Mouse (Mus musculus) splenic B cell, adult 2 months (primary cell): ENCODE measurements at regions not wholly inside any gene's neighbourhood (a gene's known extent, or its start where the extent isn't known, plus 50 kb on each side); places are given as distances from the start of the nearest gene placed in this dataset.
"Not testable (repeated sequence)": the region's sequence is repeated elsewhere in the genome, so short reads cannot be mapped to it uniquely, and the experiment has no call there.

ENCODE experiments used
- DNase-seq: peaks from one replicate; pipeline ENCODE4 v3.0.0-alpha.2; 2011; ENCODE audit warnings: low read depth, low spot score
- H3K27me3 ChIP-seq: 2 replicates; pipeline ENCODE4 v1.6.1; 2012; ENCODE audit warnings: mild to moderate bottlenecking, low read length, moderate library complexity, mixed read lengths; ENCODE audit not compliant: control insufficient read depth, poor library complexity, insufficient read depth, severe bottlenecking
- H3K36me3 ChIP-seq: 2 replicates; pipeline ENCODE4 v1.6.1; 2012; ENCODE audit warnings: mild to moderate bottlenecking, low read length, moderate library complexity, mixed read lengths; ENCODE audit not compliant: control insufficient read depth, poor library complexity, insufficient read depth, severe bottlenecking

DNA sequence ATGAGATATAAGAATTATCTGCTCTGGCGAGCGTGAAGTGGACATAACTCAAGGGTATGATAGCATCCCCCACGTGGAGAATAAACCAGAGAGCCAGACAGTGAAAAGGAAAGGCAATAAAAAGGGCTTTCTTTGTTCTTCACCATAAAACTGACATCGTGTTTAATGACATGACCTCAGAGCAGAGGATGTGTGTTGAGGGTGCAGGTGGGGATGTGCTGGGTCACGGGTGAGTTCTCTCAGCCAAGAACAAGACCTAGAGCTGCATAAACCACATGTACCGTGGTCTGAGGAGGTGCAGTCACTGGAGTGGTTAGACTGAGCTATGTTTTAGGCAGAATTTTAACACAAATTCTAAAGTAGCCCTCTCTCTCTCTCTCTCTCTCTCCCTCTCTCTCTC, 247.9 kb downstream of the Glrx3 start:
- DNase-seq: peak; percentile 3

DNA sequence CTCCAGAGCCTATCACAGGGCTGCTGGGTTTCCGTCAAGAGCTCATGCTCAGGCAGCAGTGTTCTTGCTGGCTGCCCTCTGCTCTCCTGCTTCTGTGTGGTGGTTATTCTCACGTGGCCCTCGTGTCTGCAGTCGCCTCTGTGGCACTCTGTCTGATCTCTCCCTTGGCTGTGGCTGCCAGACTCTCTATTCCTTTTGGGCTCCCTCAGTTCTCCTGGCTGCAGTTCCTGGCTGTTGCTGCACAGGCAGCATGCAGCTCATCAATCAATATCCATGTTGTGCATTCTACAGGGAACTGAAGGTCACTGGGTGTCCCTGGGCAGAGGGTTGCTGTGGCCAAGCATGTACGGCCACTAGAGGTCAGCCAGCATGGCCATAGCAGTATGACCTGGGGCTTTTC, 259.4 kb downstream of the Glrx3 start:
- no peak for DNase-seq
- Histone ChIP-seq H3K36me3 (no peaks in the 10 kb centered on the region), H3K27me3 (no peaks in the 10 kb centered on the region)

More for the DNA sequence above, 247.9 kb downstream of the Glrx3 start:
- no peaks in the 10 kb centered on the region for H3K36me3 ChIP-seq
- H3K27me3 ChIP-seq: no peaks in the 10 kb centered on the region

- not testable (repeated sequence) for H3K27me3 ChIP-seq, H3K36me3 ChIP-seq, DNase-seq
These were observed 261.1 kb downstream of the Glrx3 start for GRCm38 (mm10) chr7:137698501-137698900.

DNA sequence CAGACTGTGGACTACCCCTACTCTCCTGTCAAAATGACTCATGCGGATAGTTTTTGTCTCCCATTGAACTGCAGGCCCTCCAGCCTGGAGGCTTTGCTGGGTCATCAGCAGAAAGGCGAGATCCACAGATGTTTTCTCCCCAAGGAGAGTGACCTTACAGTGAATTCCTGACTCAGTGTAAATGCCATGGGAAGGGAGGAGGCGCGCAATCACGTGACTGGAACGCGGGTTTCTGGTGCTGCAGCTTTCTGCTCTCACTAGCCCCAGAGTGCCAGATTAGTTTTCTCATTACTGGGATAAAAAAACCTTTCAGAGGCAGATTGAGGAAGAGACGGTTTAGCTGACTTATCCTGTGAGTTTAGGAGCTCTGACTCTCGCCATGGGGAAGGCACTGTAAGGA, 275.4 kb downstream of the Glrx3 start:
- Histone ChIP-seq H3K27me3 (no peaks in the 10 kb centered on the region), H3K36me3 (no peaks in the 10 kb centered on the region)

GRCm38 (mm10) chr7:137713856-137714255, 276.4 kb downstream of the Glrx3 start:
- H3K36me3 ChIP-seq: no peaks in the 10 kb centered on the region
- no peak for DNase-seq
- no peaks in the 10 kb centered on the region for H3K27me3 ChIP-seq

More for the DNA sequence above, 275.4 kb downstream of the Glrx3 start:
- no peak for DNase-seq

GRCm38 (mm10) chr7:137714318-137714962, 277.0 kb downstream of the Glrx3 start:
- H3K36me3 ChIP-seq: no peaks in the 10 kb centered on the region
- DNase-seq: no peak
- H3K27me3 ChIP-seq: no peaks in the 10 kb centered on the region

- DNase-seq: no peak
- no peaks in the 10 kb centered on the region for H3K36me3 ChIP-seq
These were observed 277.9 kb downstream of the Glrx3 start for GRCm38 (mm10) chr7:137715126-137715900.

DNA sequence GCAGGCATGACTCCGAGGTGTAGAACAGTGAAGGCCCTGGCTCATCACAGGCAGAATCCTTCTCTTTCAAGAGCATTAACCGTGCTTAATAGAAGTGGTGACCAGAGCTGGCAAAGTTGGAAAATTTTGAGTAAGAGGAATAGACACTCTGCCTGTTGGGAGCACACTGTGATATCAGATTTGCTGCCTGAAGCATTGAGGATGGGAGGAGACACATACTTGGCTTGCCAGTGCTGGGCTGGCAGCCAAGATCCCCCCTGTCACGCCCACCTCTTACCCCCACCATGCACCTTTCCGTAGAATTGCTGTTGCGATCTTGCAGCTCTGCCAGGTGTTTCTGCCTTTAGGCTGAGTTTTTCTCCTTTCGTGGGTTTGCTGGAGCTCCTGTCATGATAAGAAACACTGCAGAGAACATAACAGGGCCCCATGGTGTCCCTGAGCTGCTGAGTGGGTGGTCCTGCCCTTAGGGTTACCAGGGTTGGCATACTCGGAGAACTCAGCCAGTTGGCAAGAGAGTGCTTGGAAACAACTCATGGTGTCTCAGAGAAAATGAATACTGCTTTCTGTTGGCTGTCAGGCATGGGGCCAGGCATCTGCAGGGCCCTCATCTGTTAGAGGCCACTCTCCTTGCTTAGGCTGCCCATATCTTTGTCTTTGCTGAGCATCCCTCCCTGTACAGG, 286.1 kb downstream of the Glrx3 start:
- Histone ChIP-seq H3K27me3 (no peaks in the 10 kb centered on the region), H3K36me3 (no peaks in the 10 kb centered on the region)
- no peak for DNase-seq

More at GRCm38 (mm10) chr7:137715126-137715900, 277.9 kb downstream of the Glrx3 start:
- H3K27me3 ChIP-seq: no peaks in the 10 kb centered on the region

DNA sequence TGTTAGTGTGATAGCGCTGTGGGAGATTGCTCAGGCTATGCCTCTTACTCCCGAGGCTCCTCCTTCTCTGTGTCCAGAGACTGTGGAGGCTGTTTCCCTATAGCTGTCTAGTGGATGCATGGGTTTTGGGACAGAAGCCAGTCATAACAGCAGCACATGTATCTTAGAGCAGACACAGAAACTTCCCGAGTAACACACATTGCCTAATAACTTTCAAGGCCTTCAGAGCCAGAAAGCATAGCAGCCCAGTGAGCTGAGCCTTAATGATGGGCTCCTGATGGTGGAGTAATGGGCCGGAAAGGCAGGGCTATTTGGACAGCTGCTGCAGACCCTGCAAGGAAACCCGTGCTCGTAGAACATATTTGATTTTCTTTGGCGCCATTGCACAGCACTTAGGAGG, 288.6 kb downstream of the Glrx3 start:
- no peak for DNase-seq
- Histone ChIP-seq H3K27me3 (no peaks in the 10 kb centered on the region; the same call in 1 of the 2 replicates), H3K36me3 (no peaks in the 10 kb centered on the region)

- no peak for DNase-seq
- no peaks in the 10 kb centered on the region for H3K36me3 ChIP-seq
- no peaks in the 10 kb centered on the region for H3K27me3 ChIP-seq
These were observed 298.6 kb downstream of the Glrx3 start for GRCm38 (mm10) chr7:137735873-137736527.

GRCm38 (mm10) chr7:137741702-137742101, 304.3 kb downstream of the Glrx3 start:
- DNase-seq: no peak
- Histone ChIP-seq H3K36me3 (no peaks in the 10 kb centered on the region), H3K27me3 (0 out of 2 replicates have a peak, but pooled peaks cover 2% of the 10 kb centered on the region)

DNA sequence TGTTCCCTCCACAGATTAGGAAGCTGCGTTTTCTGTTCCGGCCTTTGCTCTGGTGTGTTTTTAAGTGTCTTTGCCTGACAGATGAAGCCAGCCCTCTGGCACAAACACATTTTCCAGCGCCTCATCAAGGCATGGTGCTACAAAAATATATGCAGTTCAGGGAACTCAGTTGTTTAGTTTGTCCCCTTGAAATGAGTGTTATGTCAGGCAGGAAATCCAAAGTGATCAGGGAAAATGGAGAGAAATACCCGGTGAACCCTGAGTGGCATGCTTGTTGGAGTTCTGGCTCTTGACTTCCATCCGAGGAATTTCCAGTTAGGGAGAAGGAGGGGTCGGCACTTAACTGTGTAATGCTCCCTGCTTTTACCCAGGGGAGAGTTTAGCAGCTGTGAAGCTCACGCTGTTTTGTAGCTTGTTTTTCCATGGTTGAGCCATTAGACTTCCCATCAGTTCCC, 304.9 kb downstream of the Glrx3 start:
- no peak for DNase-seq
- 0 out of 2 replicates have a peak, but pooled peaks cover 2% of the 10 kb centered on the region for H3K27me3 ChIP-seq
- no peaks in the 10 kb centered on the region for H3K36me3 ChIP-seq

GRCm38 (mm10) chr7:137745575-137745974, 308.2 kb downstream of the Glrx3 start:
- H3K36me3 ChIP-seq: no peaks in the 10 kb centered on the region
- DNase-seq: no peak
- H3K27me3 ChIP-seq: 0 out of 2 replicates have a peak, but pooled peaks cover 2% of the 10 kb centered on the region

- no peak for DNase-seq
- no peaks in the 10 kb centered on the region for H3K36me3 ChIP-seq
- H3K27me3 ChIP-seq: 0 out of 2 replicates have a peak, but pooled peaks cover 2% of the 10 kb centered on the region
These were observed 308.6 kb downstream of the Glrx3 start for GRCm38 (mm10) chr7:137745991-137746390.
